Mouse (Mus musculus): ENCODE measurements around the gene Stk24. TPM values are rescaled to one million over a fixed set of nuclear protein-coding genes. Genes with fewer than 3 reads are reported as not detected.

Gene Stk24
- polyA plus RNA-seq, 1 experiment from 2014 or later, result 46.3 TPM

DNA sequence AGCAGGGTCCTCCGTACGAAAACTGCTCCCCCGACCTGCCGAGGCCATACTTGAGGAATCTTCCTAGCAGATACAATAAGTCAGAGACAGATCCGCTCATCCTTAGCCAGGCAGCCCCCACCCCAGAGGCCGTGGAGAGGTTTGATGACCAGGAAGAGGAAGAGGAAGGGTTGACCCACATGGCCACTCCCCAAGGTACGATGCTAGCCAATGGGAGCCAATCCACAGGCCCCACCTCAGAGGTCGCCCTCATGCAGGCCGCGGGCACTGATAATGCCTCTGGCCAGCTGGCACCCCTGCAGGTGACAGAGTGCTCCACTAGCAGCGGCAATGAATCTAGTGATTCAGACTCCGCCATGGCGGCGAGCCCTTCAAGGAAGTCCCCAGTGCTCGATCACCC lies 135.7 kb downstream of the Stk24 start:
- 93% methylated on average over 15 of the region's 15 CpGs for WGBS
- no peak overlapping the region for H3K27ac ChIP-seq (ENCODE audit: low read length)
- no peaks in the 10 kb centered on the region for H3K9me3 ChIP-seq (ENCODE audit: control insufficient read depth, low read depth, low read length)
- H3K4me2 ChIP-seq (replicated peaks; ENCODE audit: low read depth, low read length), result no peak overlapping the region
- H3K4me1 ChIP-seq (ENCODE audit: control insufficient read depth, insufficient read depth, low read length), result peaks cover 6% of the 10 kb centered on the region; the same call in 1 of the 2 replicates
- H3K36me3 ChIP-seq (ENCODE audit: control insufficient read depth, insufficient read depth, low read length), result peaks cover 30% of the 10 kb centered on the region
- ATAC-seq (ENCODE audit: insufficient number of reproducible peaks, insufficient read depth, low FRiP score, low read depth), result 0 out of 2 replicates have a peak, but pooled peaks have one; percentile 11
- no peak overlapping the region for H3K4me3 ChIP-seq (ENCODE audit: low read depth, low read length)
- H3K27me3 ChIP-seq (ENCODE audit: control insufficient read depth, insufficient read depth, low read length), result no peaks in the 10 kb centered on the region
- no peak overlapping the region for H3K9ac ChIP-seq (replicated peaks; ENCODE audit: low read depth, low read length)

DNA sequence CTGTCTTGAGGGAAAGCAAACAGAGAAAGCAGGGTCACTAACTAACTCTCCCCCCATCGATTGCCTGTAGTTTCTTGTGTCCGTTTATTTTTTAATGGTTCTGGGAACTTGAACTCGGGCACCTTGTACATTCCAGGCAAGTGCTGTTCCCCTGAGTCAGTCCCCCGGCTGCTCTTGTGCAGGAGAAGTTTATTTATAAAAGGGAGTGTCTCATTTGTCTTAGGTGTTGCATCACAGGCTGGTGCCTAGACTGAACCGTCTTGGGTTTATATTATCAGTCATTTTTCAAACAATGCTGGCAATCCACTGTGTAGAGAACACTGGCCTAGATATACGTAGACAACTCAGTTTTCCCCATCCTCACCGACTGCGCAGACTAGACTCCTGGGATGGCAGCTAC lies 140.4 kb downstream of the Stk24 start:
- Histone ChIP-seq H3K4me2 (replicated peaks; ENCODE audit: low read depth, low read length) (no peak overlapping the region), H3K4me3 (ENCODE audit: low read depth, low read length) (no peak overlapping the region), H3K9ac (replicated peaks; ENCODE audit: low read depth, low read length) (no peak overlapping the region), H3K27me3 (ENCODE audit: control insufficient read depth, insufficient read depth, low read length) (no peaks in the 10 kb centered on the region), H3K36me3 (ENCODE audit: control insufficient read depth, insufficient read depth, low read length) (peaks cover 31% of the 10 kb centered on the region), H3K27ac (ENCODE audit: low read length) (no peak overlapping the region), H3K9me3 (ENCODE audit: control insufficient read depth, low read depth, low read length) (no peaks in the 10 kb centered on the region), H3K4me1 (ENCODE audit: control insufficient read depth, insufficient read depth, low read length) (0 out of 2 replicates have a peak, but pooled peaks cover 6% of the 10 kb centered on the region)
- 27% methylated on average over 8 of the region's 8 CpGs for WGBS
- ATAC-seq (ENCODE audit: insufficient number of reproducible peaks, insufficient read depth, low FRiP score, low read depth), result no peak

DNA sequence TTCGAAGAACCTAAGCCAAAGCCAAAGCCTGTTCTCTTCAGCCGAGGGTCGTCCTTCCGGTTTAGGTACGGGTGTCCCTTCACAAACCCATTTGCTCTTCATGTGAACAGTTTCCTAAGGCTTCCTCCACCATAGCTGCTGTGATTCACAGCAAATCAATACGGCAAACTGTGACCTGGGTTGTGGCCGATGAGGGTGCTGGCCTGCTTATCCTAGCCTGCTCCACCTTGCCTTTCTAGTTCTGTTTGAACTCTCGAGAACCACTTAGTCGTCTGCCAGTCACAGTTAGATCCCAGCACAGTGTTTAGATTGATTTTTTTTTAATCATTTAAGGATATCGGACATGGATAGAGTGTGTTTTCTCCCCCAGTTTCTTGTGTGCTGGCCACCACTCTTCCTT lies 141.1 kb downstream of the Stk24 start:
- peaks cover 25% of the 10 kb centered on the region for H3K36me3 ChIP-seq (ENCODE audit: control insufficient read depth, insufficient read depth, low read length)
- 0 out of 2 replicates have a peak, but pooled peaks cover 6% of the 10 kb centered on the region for H3K4me1 ChIP-seq (ENCODE audit: control insufficient read depth, insufficient read depth, low read length)
- ATAC-seq (ENCODE audit: insufficient number of reproducible peaks, insufficient read depth, low FRiP score, low read depth), result no peak
- H3K9me3 ChIP-seq (ENCODE audit: control insufficient read depth, low read depth, low read length), result no peaks in the 10 kb centered on the region
- H3K4me3 ChIP-seq (ENCODE audit: low read depth, low read length), result no peak overlapping the region
- no peaks in the 10 kb centered on the region for H3K27me3 ChIP-seq (ENCODE audit: control insufficient read depth, insufficient read depth, low read length)
- WGBS, result 56% methylated on average over 10 of the region's 10 CpGs
- no peak overlapping the region for H3K4me2 ChIP-seq (replicated peaks; ENCODE audit: low read depth, low read length)
- no peak overlapping the region for H3K9ac ChIP-seq (replicated peaks; ENCODE audit: low read depth, low read length)
- H3K27ac ChIP-seq (ENCODE audit: low read length), result no peak overlapping the region

DNA sequence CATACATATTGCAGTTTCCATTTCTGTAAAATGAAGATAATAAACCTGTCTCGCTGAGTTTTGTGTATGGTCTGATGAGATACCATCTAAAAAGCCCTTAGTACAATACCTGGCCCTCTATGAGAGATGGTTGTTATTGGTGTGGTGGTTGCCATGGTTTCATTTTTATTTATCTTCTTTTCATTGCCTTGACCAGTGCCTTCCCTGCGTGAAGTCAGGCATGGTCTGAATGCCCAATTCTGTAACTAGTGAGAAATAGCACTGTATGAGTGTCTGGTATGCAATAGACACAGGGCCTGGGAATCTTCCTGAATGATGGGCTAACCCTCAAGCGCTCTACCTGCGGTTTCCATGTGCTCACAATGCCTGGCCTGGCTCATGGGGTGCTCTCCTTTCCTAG lies 143.1 kb downstream of the Stk24 start:
- Histone ChIP-seq H3K4me1 (ENCODE audit: control insufficient read depth, insufficient read depth, low read length) (0 out of 2 replicates have a peak, but pooled peaks cover 6% of the 10 kb centered on the region), H3K4me3 (ENCODE audit: low read depth, low read length) (no peak overlapping the region), H3K36me3 (ENCODE audit: control insufficient read depth, insufficient read depth, low read length) (peaks cover 23% of the 10 kb centered on the region), H3K27ac (ENCODE audit: low read length) (no peak overlapping the region), H3K4me2 (replicated peaks; ENCODE audit: low read depth, low read length) (no peak overlapping the region), H3K27me3 (ENCODE audit: control insufficient read depth, insufficient read depth, low read length) (no peaks in the 10 kb centered on the region), H3K9me3 (ENCODE audit: control insufficient read depth, low read depth, low read length) (no peaks in the 10 kb centered on the region), H3K9ac (replicated peaks; ENCODE audit: low read depth, low read length) (no peak overlapping the region)
- ATAC-seq (ENCODE audit: insufficient number of reproducible peaks, insufficient read depth, low FRiP score, low read depth), result no peak
- 84% methylated on average over 4 of the region's 4 CpGs for WGBS

Other genes with a start within 250 kb of the Stk24 start
- gene Slc15a1, start 125.2 kb upstream of the Stk24 start, polyA plus RNA-seq (2014; fragmentation: Nextera tagmentation; extraction: Ambion mirVana), result 0.10 TPM in 1 of 2 replicates, not detected in the other